Mouse (Mus musculus): ENCODE measurements at regions not wholly inside any gene's neighbourhood (a gene's known extent, or its start where the extent isn't known, plus 50 kb on each side); places are given as distances from the start of the nearest gene placed in this dataset.

- Histone ChIP-seq H3K4me3 (ENCODE audit: low read depth, low read length) (no peak overlapping the region), H3K4me1 (ENCODE audit: control insufficient read depth, insufficient read depth, low read length) (no peaks in the 10 kb centered on the region), H3K9me3 (ENCODE audit: control insufficient read depth, low read length) (no peaks in the 10 kb centered on the region), H3K27ac (replicated peaks; ENCODE audit: low read depth, low read length) (no peak overlapping the region), H3K4me2 (ENCODE audit: low read depth, low read length) (no peak overlapping the region), H3K9ac (ENCODE audit: low read depth, low read length) (no peak overlapping the region), H3K27me3 (replicated peaks; ENCODE audit: control insufficient read depth, insufficient read depth, low read length) (no peaks in the 10 kb centered on the region; the same call in 1 of the 2 replicates), H3K36me3 (ENCODE audit: control insufficient read depth, insufficient read depth, low read length) (no peaks in the 10 kb centered on the region)
- ATAC-seq (ENCODE audit: low read depth), result no peak
- no peak for DNase-seq (ENCODE audit: low spot score)
- WGBS, result 81% methylated on average over 2 of the region's 2 CpGs
Observed at GRCm38 (mm10) chr9:23089339-23089738, 133.5 kb upstream of the Bmper start.

GRCm38 (mm10) chr9:23097134-23097789, 125.6 kb upstream of the Bmper start:
- DNase-seq (ENCODE audit: low spot score), result peak; percentile 48
- H3K4me2 ChIP-seq (ENCODE audit: low read depth, low read length), result no peak overlapping the region; the same call in 1 of the 2 replicates
- ATAC-seq (ENCODE audit: low read depth), result peak; percentile 37; the same call in 1 of the 2 replicates

GRCm38 (mm10) chr9:23101584-23101983, 121.3 kb upstream of the Bmper start:
- Histone ChIP-seq H3K27ac (replicated peaks; ENCODE audit: low read depth, low read length) (no peak overlapping the region), H3K9ac (ENCODE audit: low read depth, low read length) (no peak overlapping the region), H3K36me3 (ENCODE audit: control insufficient read depth, insufficient read depth, low read length) (no peaks in the 10 kb centered on the region), H3K27me3 (replicated peaks; ENCODE audit: control insufficient read depth, insufficient read depth, low read length) (no peaks in the 10 kb centered on the region; the same call in 1 of the 2 replicates), H3K9me3 (ENCODE audit: control insufficient read depth, low read length) (no peaks in the 10 kb centered on the region), H3K4me1 (ENCODE audit: control insufficient read depth, insufficient read depth, low read length) (peaks cover 14% of the 10 kb centered on the region), H3K4me2 (ENCODE audit: low read depth, low read length) (no peak overlapping the region), H3K4me3 (ENCODE audit: low read depth, low read length) (no peak overlapping the region)
- DNase-seq (ENCODE audit: low spot score) (no peak), ATAC-seq (ENCODE audit: low read depth) (no peak; the same call in 1 of the 2 replicates)

More at GRCm38 (mm10) chr9:23097134-23097789, 125.6 kb upstream of the Bmper start:
- Histone ChIP-seq H3K36me3 (ENCODE audit: control insufficient read depth, insufficient read depth, low read length) (no peaks in the 10 kb centered on the region), H3K9ac (ENCODE audit: low read depth, low read length) (no peak overlapping the region), H3K9me3 (ENCODE audit: control insufficient read depth, low read length) (no peaks in the 10 kb centered on the region), H3K27me3 (replicated peaks; ENCODE audit: control insufficient read depth, insufficient read depth, low read length) (no peaks in the 10 kb centered on the region), H3K4me3 (ENCODE audit: low read depth, low read length) (no peak overlapping the region), H3K4me1 (ENCODE audit: control insufficient read depth, insufficient read depth, low read length) (peaks cover 12% of the 10 kb centered on the region), H3K27ac (replicated peaks; ENCODE audit: low read depth, low read length) (peak overlapping the region; percentile 24; the same call in 1 of the 2 replicates)
- 18% methylated on average over 11 of the region's 11 CpGs for WGBS

DNA sequence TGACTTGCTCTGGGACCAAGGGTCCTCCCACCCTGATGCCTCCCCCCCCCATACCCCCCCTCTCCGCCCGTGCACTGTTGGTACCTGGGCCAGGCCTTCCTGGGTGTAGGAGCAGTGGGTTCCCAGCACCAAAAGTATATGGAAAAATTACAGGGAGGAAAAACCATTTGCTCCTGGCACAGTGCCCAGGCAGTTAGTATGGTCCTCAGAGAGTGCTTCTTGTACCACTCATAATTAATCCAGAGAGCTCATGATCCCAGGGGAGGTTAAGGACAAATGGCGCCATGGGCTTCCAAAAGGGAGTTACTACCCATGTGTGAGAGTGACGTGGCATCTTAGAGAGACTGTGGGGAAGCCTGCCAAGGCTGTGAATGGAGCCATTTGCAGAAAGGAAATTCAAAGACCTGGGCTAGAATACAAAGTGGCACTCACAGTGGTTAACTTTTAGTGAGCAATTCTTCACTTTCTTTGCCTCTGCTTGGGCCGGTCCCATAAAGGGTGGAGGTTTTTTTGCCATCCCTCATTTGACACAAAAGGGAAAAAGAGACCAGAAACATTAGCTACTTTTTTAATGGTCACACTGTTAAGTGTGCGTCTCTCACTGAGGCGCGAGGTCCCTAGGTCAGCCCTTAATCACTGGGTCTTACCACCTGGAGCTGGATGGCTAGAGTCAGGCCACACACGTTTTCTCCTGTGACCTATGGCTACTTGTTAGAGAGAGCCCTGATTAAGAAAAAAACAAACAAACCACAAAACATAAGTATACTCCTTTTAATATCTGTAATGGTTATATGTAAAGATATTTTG, 120.7 kb upstream of the Bmper start:
- no peaks in the 10 kb centered on the region; the same call in 1 of the 2 replicates for H3K27me3 ChIP-seq (replicated peaks; ENCODE audit: control insufficient read depth, insufficient read depth, low read length)
- peaks cover 10% of the 10 kb centered on the region for H3K4me1 ChIP-seq (ENCODE audit: control insufficient read depth, insufficient read depth, low read length)
- no peak overlapping the region for H3K4me3 ChIP-seq (ENCODE audit: low read depth, low read length)
- 69% methylated on average over 9 of the region's 9 CpGs for WGBS
- peak; percentile 81 for ATAC-seq (ENCODE audit: low read depth)
- H3K4me2 ChIP-seq (ENCODE audit: low read depth, low read length), result no peak overlapping the region
- no peak overlapping the region for H3K27ac ChIP-seq (replicated peaks; ENCODE audit: low read depth, low read length)
- no peak overlapping the region for H3K9ac ChIP-seq (ENCODE audit: low read depth, low read length)
- peak; percentile 83 for DNase-seq (ENCODE audit: low spot score)
- H3K9me3 ChIP-seq (ENCODE audit: control insufficient read depth, low read length), result no peaks in the 10 kb centered on the region
- no peaks in the 10 kb centered on the region for H3K36me3 ChIP-seq (ENCODE audit: control insufficient read depth, insufficient read depth, low read length)

- H3K27ac ChIP-seq (replicated peaks; ENCODE audit: low read depth, low read length), result no peak overlapping the region
- WGBS, result 64% methylated on average over 6 of the region's 6 CpGs
- H3K27me3 ChIP-seq (replicated peaks; ENCODE audit: control insufficient read depth, insufficient read depth, low read length), result no peaks in the 10 kb centered on the region
- H3K4me2 ChIP-seq (ENCODE audit: low read depth, low read length), result no peak overlapping the region
- ATAC-seq (ENCODE audit: low read depth) (no peak), DNase-seq (ENCODE audit: low spot score) (no peak)
- H3K9ac ChIP-seq (ENCODE audit: low read depth, low read length), result no peak overlapping the region
- H3K9me3 ChIP-seq (ENCODE audit: control insufficient read depth, low read length), result no peaks in the 10 kb centered on the region
- H3K4me3 ChIP-seq (ENCODE audit: low read depth, low read length), result no peak overlapping the region
- H3K4me1 ChIP-seq (ENCODE audit: control insufficient read depth, insufficient read depth, low read length), result no peaks in the 10 kb centered on the region
- no peaks in the 10 kb centered on the region for H3K36me3 ChIP-seq (ENCODE audit: control insufficient read depth, insufficient read depth, low read length)
Observed at GRCm38 (mm10) chr9:23111500-23111899, 111.4 kb upstream of the Bmper start.

DNA sequence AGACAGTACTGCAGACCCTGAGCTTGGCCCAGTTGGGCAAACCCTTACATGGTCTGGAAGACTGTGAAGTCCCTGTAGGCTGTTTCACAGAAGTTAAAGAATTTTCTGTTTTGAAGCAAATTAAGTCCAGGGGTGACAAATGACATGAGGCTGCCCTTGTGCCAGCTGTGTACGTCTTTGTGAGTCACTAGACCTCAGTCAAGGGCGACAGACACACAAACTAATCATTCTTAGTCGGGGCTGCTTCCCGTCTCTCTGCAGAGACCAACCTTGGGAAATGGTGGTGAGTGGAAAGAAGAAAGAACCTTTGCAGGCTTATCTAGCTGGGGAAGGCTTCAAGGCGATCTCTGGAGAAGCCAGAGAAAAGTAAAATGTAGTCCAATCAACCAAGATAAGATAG, 107.8 kb upstream of the Bmper start:
- H3K27me3 ChIP-seq (replicated peaks; ENCODE audit: control insufficient read depth, insufficient read depth, low read length), result no peaks in the 10 kb centered on the region
- 72% methylated on average over 5 of the region's 5 CpGs for WGBS
- ATAC-seq (ENCODE audit: low read depth) (no peak), DNase-seq (ENCODE audit: low spot score) (no peak)
- no peak overlapping the region for H3K4me2 ChIP-seq (ENCODE audit: low read depth, low read length)
- H3K9me3 ChIP-seq (ENCODE audit: control insufficient read depth, low read length), result no peaks in the 10 kb centered on the region
- no peaks in the 10 kb centered on the region for H3K4me1 ChIP-seq (ENCODE audit: control insufficient read depth, insufficient read depth, low read length)
- no peak overlapping the region for H3K4me3 ChIP-seq (ENCODE audit: low read depth, low read length)
- no peak overlapping the region for H3K9ac ChIP-seq (ENCODE audit: low read depth, low read length)
- H3K36me3 ChIP-seq (ENCODE audit: control insufficient read depth, insufficient read depth, low read length), result no peaks in the 10 kb centered on the region
- H3K27ac ChIP-seq (replicated peaks; ENCODE audit: low read depth, low read length), result no peak overlapping the region

- no peaks in the 10 kb centered on the region for H3K9me3 ChIP-seq (ENCODE audit: control insufficient read depth, low read length)
- no peak overlapping the region for H3K4me2 ChIP-seq (ENCODE audit: low read depth, low read length)
- H3K36me3 ChIP-seq (ENCODE audit: control insufficient read depth, insufficient read depth, low read length), result no peaks in the 10 kb centered on the region
- H3K9ac ChIP-seq (ENCODE audit: low read depth, low read length), result no peak overlapping the region
- DNase-seq (ENCODE audit: low spot score), result no peak
- no peaks in the 10 kb centered on the region for H3K4me1 ChIP-seq (ENCODE audit: control insufficient read depth, insufficient read depth, low read length)
- 87% methylated on average over 5 of the region's 5 CpGs for WGBS
- no peak overlapping the region for H3K27ac ChIP-seq (replicated peaks; ENCODE audit: low read depth, low read length)
- H3K4me3 ChIP-seq (ENCODE audit: low read depth, low read length), result no peak overlapping the region
- H3K27me3 ChIP-seq (replicated peaks; ENCODE audit: control insufficient read depth, insufficient read depth, low read length), result no peaks in the 10 kb centered on the region
- no peak for ATAC-seq (ENCODE audit: low read depth)
Observed at GRCm38 (mm10) chr9:23115540-23115939, 107.3 kb upstream of the Bmper start.

- ATAC-seq (ENCODE audit: low read depth) (no peak), DNase-seq (ENCODE audit: low spot score) (no peak)
- no peak overlapping the region for H3K4me2 ChIP-seq (ENCODE audit: low read depth, low read length)
- no peak overlapping the region for H3K4me3 ChIP-seq (ENCODE audit: low read depth, low read length)
- H3K4me1 ChIP-seq (ENCODE audit: control insufficient read depth, insufficient read depth, low read length), result no peaks in the 10 kb centered on the region
- no peaks in the 10 kb centered on the region for H3K27me3 ChIP-seq (replicated peaks; ENCODE audit: control insufficient read depth, insufficient read depth, low read length)
- no peak overlapping the region for H3K27ac ChIP-seq (replicated peaks; ENCODE audit: low read depth, low read length)
- no peaks in the 10 kb centered on the region for H3K36me3 ChIP-seq (ENCODE audit: control insufficient read depth, insufficient read depth, low read length)
- no peak overlapping the region for H3K9ac ChIP-seq (ENCODE audit: low read depth, low read length)
- H3K9me3 ChIP-seq (ENCODE audit: control insufficient read depth, low read length), result no peaks in the 10 kb centered on the region
- 62% methylated on average over 1 of the region's 1 CpGs for WGBS
Observed at GRCm38 (mm10) chr9:23116311-23116710, 106.6 kb upstream of the Bmper start.
